Mouse (Mus musculus) forebrain, embryonic 14.5 days (tissue): ENCODE results near the gene Chaf1a. TPM values are rescaled to one million over a fixed set of nuclear protein-coding genes. Genes with fewer than 3 reads are reported as not detected.

Experiments used
- ATAC-seq: fragments of 200-750 bp; cut with Nextera tagmentation; 2 replicates; pipeline ENCODE4 v1.8.0; 2017; ENCODE audit warnings: mild to moderate bottlenecking, moderate library complexity
- DNase-seq: peaks from one replicate; pipeline ENCODE4 v3.0.0-alpha.2; 2015; ENCODE audit warnings: low spot score
- H3K27ac ChIP-seq: fragments of 300-500 bp; sonication (generic); 2 replicates; pipeline ENCODE4 v1.5.1; 2014; ENCODE audit warnings: low read depth, mild to moderate bottlenecking, control low read depth, low read length, moderate library complexity
- H3K27me3 ChIP-seq: fragments of 300-500 bp; sonication (generic); replicated peaks from 2 replicates; pipeline ENCODE4 v1.6.1; 2014; ENCODE audit warnings: low read length, control low read depth, mixed read lengths; ENCODE audit not compliant: control insufficient read depth, insufficient read depth
- H3K36me3 ChIP-seq: fragments of 300-500 bp; sonication (generic); 2 replicates; pipeline ENCODE4 v1.6.1; 2014; ENCODE audit warnings: low read length, control low read depth; ENCODE audit not compliant: control insufficient read depth, insufficient read depth
- H3K4me1 ChIP-seq: fragments of 300-500 bp; sonication (generic); 2 replicates; pipeline ENCODE4 v1.6.1; 2014; ENCODE audit warnings: antibody characterized with exemption, low read length, control low read depth; ENCODE audit not compliant: control insufficient read depth, insufficient read depth
- H3K4me2 ChIP-seq: fragments of 300-500 bp; sonication (generic); 2 replicates; pipeline ENCODE4 v1.6.1; 2014; ENCODE audit warnings: mild to moderate bottlenecking, control low read depth, low read length
- H3K4me3 ChIP-seq: fragments of 300-500 bp; sonication (generic); 2 replicates; pipeline ENCODE4 v1.5.1; 2014; ENCODE audit warnings: low read depth, low read length, control low read depth
- H3K9ac ChIP-seq: fragments of 300-500 bp; sonication (generic); 2 replicates; pipeline ENCODE4 v1.6.1; 2014; ENCODE audit warnings: mild to moderate bottlenecking, low read length, control low read depth, moderate library complexity
- H3K9me3 ChIP-seq: fragments of 300-500 bp; sonication (generic); replicated peaks from 2 replicates; pipeline ENCODE4 v1.6.1; 2016; ENCODE audit warnings: low read length, control low read depth, mixed read lengths; ENCODE audit not compliant: control insufficient read depth
- WGBS: fragments of 180-500 bp; shearing (Covaris S2); extraction: QIAGEN DNeasy Blood & Tissue Kit; methylation state at CpG from one replicate; pipeline ENCODE4 v1.1.7; 2014; 5-methylcytosine and 5-hydroxymethylcytosine counted together
- polyA plus RNA-seq: library from polyadenylated mRNA; unstranded; fragments of >200 nt; fragmentation: Nextera tagmentation; extraction: Ambion mirVana; gene quantifications from 2 replicates; pipeline ENCODE4 v1.2.1, GENCODE M21; 2014

Gene Chaf1a
- polyA plus RNA-seq, 1 experiment from 2014 or later, result 6.9 TPM

GRCm38 (mm10) chr17:56109219-56110051 lies 69.2 kb downstream of the Chaf1a start, which contains the start of gene Plin4:
Plin4 (minus strand) TSS chr17:56109803.
- DNase-seq (no peak), ATAC-seq (no peak)
- Histone ChIP-seq H3K9ac (no peak within 1 kb of the TSS), H3K27ac (no peak within 1 kb of the TSS), H3K9me3 (no peaks in the 10 kb centered on the region), H3K36me3 (no peaks in the 10 kb centered on the region), H3K4me3 (no peak within 1 kb of the TSS), H3K4me2 (no peak within 1 kb of the TSS), H3K27me3 (no peaks in the 10 kb centered on the region), H3K4me1 (no peaks in the 10 kb centered on the region)
- WGBS, result 61% methylated on average over 9 of the region's 10 CpGs

GRCm38 (mm10) chr17:56110571-56110970 lies 70.3 kb downstream of the Chaf1a start:
- Histone ChIP-seq H3K4me1 (no peaks in the 10 kb centered on the region), H3K4me2 (no peak overlapping the region), H3K36me3 (no peaks in the 10 kb centered on the region), H3K27ac (no peak overlapping the region), H3K27me3 (no peaks in the 10 kb centered on the region), H3K9ac (no peak overlapping the region), H3K4me3 (no peak overlapping the region), H3K9me3 (no peaks in the 10 kb centered on the region)
- DNase-seq (no peak), ATAC-seq (no peak)
- WGBS, result 69% methylated on average over 4 of the region's 4 CpGs

- DNase-seq (no peak), ATAC-seq (no peak)
- Histone ChIP-seq H3K4me1 (no peaks in the 10 kb centered on the region), H3K4me2 (no peak overlapping the region), H3K27me3 (no peaks in the 10 kb centered on the region), H3K27ac (no peak overlapping the region), H3K4me3 (no peak overlapping the region), H3K9me3 (no peaks in the 10 kb centered on the region), H3K9ac (no peak overlapping the region), H3K36me3 (no peaks in the 10 kb centered on the region)
- WGBS, result 69% methylated on average over 1 of the region's 1 CpGs
Observed at GRCm38 (mm10) chr17:56111021-56111420, 70.8 kb downstream of the Chaf1a start.

GRCm38 (mm10) chr17:56111864-56112263 lies 71.6 kb downstream of the Chaf1a start:
- 36% methylated on average over 5 of the region's 5 CpGs for WGBS
- 0 out of 2 replicates have a peak, but pooled peaks cover 6% of the 10 kb centered on the region for H3K27me3 ChIP-seq
- H3K4me3 ChIP-seq, result no peak overlapping the region

GRCm38 (mm10) chr17:56112743-56113142 lies 72.5 kb downstream of the Chaf1a start:
- Histone ChIP-seq H3K4me1 (0 out of 2 replicates have a peak, but pooled peaks cover 4% of the 10 kb centered on the region), H3K9me3 (no peaks in the 10 kb centered on the region), H3K36me3 (no peaks in the 10 kb centered on the region), H3K27ac (no peak overlapping the region), H3K4me3 (no peak overlapping the region), H3K27me3 (0 out of 2 replicates have a peak, but pooled peaks cover 6% of the 10 kb centered on the region), H3K9ac (no peak overlapping the region), H3K4me2 (no peak overlapping the region)
- WGBS, result 68% methylated on average over 3 of the region's 3 CpGs
- DNase-seq, result no peak
- ATAC-seq, result no peak

More at GRCm38 (mm10) chr17:56111864-56112263, 71.6 kb downstream of the Chaf1a start:
- Histone ChIP-seq H3K4me2 (no peak overlapping the region), H3K36me3 (no peaks in the 10 kb centered on the region), H3K4me1 (no peaks in the 10 kb centered on the region), H3K9me3 (no peaks in the 10 kb centered on the region), H3K9ac (no peak overlapping the region), H3K27ac (no peak overlapping the region)
- DNase-seq, result peak; percentile 83
- peak; percentile 28; the same call in 1 of the 2 replicates for ATAC-seq

- H3K27ac ChIP-seq, result no peak overlapping the region
- H3K4me3 ChIP-seq, result no peak overlapping the region
- no peak for ATAC-seq
- H3K4me1 ChIP-seq, result 0 out of 2 replicates have a peak, but pooled peaks cover 4% of the 10 kb centered on the region
- no peak for DNase-seq
- WGBS, result 79% methylated on average over 10 of the region's 10 CpGs
- no peak overlapping the region for H3K9ac ChIP-seq
- H3K4me2 ChIP-seq, result no peak overlapping the region
- H3K9me3 ChIP-seq, result no peaks in the 10 kb centered on the region
- H3K36me3 ChIP-seq, result no peaks in the 10 kb centered on the region
- H3K27me3 ChIP-seq, result peaks cover 37% of the 10 kb centered on the region
Observed at GRCm38 (mm10) chr17:56116193-56116592, 76.0 kb downstream of the Chaf1a start.

- Histone ChIP-seq H3K9ac (peak within 1 kb of the TSS; percentile 14; the same call in 1 of the 2 replicates), H3K36me3 (no peaks in the 10 kb centered on the region), H3K9me3 (peaks cover 4% of the 10 kb centered on the region; the same call in 1 of the 2 replicates), H3K27ac (no peak within 1 kb of the TSS), H3K4me1 (0 out of 2 replicates have a peak, but pooled peaks cover 4% of the 10 kb centered on the region), H3K27me3 (peaks cover 48% of the 10 kb centered on the region), H3K4me3 (peak within 1 kb of the TSS; percentile 10; the same call in 1 of the 2 replicates), H3K4me2 (peak within 1 kb of the TSS; percentile 46)
- peak; percentile 34 for DNase-seq
- ATAC-seq, result peak; percentile 44; the same call in 1 of the 2 replicates
- 2% methylated on average over 27 of the region's 27 CpGs for WGBS
Observed at GRCm38 (mm10) chr17:56117251-56117710, 77.0 kb downstream of the Chaf1a start, which contains the start of gene Plin5. Plin5 (minus strand) TSS chr17:56117596.

- DNase-seq (no peak), ATAC-seq (no peak)
- peaks cover 10% of the 10 kb centered on the region for H3K9me3 ChIP-seq
- peaks cover 68% of the 10 kb centered on the region for H3K27me3 ChIP-seq
- no peak overlapping the region for H3K9ac ChIP-seq
- no peak overlapping the region for H3K27ac ChIP-seq
- WGBS, result 52% methylated on average over 12 of the region's 12 CpGs
- 0 out of 2 replicates have a peak, but pooled peaks cover 4% of the 10 kb centered on the region for H3K4me1 ChIP-seq
- no peak overlapping the region for H3K4me3 ChIP-seq
- no peak overlapping the region for H3K4me2 ChIP-seq
- H3K36me3 ChIP-seq, result peaks cover 11% of the 10 kb centered on the region; the same call in 1 of the 2 replicates
Observed at GRCm38 (mm10) chr17:56119431-56119830, 79.2 kb downstream of the Chaf1a start.
